Mouse (Mus musculus) frontal cortex, postnatal 10 days (tissue): ENCODE results near the gene Cdpf1.

Experiments
- DNase-seq, 2 experiments: peaks; one replicate each; pipeline ENCODE4 v3.0.0; 2022; ENCODE audit warnings: low spot score in 2 of 2, mixed read lengths in 1 of 2

Cdpf1 gene

DNA sequence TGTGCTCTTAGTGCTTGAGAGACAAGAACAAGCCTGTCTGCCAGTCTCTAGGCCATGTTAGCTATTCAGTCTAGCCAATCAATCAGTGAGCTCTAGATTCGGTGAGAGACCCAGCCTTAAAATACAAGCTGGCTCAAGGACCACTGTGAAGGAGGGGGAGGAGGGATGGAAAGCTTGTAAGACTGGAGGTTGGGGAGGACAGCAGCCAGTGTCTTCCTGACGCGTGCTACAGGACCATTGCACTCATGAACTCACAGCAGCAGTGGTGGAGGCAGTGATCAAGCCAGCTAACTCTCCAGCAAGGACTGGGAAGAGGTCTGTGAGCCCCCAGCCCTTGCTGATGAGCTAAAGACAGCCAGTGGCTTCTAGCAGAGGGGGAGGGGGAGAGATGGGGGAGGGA is 46.5 kb downstream of the Cdpf1 start:
- no peak for DNase-seq

GRCm38 (mm10) chr15:85762761-85763160 is 48.7 kb downstream of the Cdpf1 start:
- DNase-seq, result no peak

DNA sequence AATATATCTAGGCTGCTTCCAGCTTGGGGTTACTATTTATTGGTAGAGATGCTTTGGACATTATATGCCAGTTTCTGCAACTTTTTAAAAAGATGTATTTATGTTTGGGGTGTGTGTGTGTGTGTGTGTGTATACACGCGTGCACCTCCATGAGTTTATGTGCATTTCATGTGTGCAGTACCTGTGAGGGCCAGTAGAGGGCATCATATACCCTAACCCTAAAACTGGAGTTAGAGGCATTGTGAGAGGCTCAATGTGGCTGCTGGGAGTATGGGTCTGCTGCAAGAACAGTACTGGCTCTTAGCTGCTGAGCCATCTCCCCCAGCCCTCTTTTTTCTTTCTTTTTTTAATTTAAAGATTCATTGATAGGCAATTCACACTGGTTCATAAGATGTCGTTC is 53.7 kb downstream of the Cdpf1 start:
- no peak for DNase-seq
